18 mouse cellular contexts compared by ENCODE assay signal in genomic region chr9:59116561-59116960, GRCm38 (mm10).
DNase-seq lines count a peak whose midpoint lies in the region; ATAC-seq and TF ChIP-seq lines count a peak whose summit lies in the region.
"Had no signal": no experiment of that assay in that cellular context is flagged by ENCODE, and none has a peak within 500 bp of the region (broad histone marks: within the 10 kb centered on the region; RNA-seq: fewer than 3 reads in every experiment).

No protein-coding gene starts in this region.

- intact Hi-C loops in heart, postnatal 14 days (cut with DNase I): no loop called here

- no peak for TF ChIP-seq CTCF in cerebellum, adult 2 months (IDR thresholded peaks at IDR 0.05; ENCODE audit: borderline replicate concordance, insufficient read depth, low read depth, low read length)

- 41% methylated on average over 2 of the region's 2 CpGs for WGBS in heart, embryonic 11.5 days (ENCODE audit: insufficient replicate concordance)
- WGBS in limb, embryonic 14.5 days: 24% methylated on average over 2 of the region's 2 CpGs
- 82% methylated on average over 2 of the region's 2 CpGs for WGBS in limb, embryonic 10.5 days
- WGBS in cerebellum, adult 2 months: 52% methylated on average over 2 of the region's 2 CpGs
- 42% methylated on average over 2 of the region's 2 CpGs for WGBS in midbrain, embryonic 16.5 days

- no peak overlapping the region for H3K9ac ChIP-seq in heart, embryonic 11.5 days (ENCODE audit: low read depth, low read length)
- no peak overlapping the region for H3K9ac ChIP-seq in limb, embryonic 14.5 days (ENCODE audit: low read depth, low read length, severe bottlenecking)
- H3K9ac ChIP-seq in midbrain, embryonic 16.5 days (ENCODE audit: low read depth, low read length): no peak overlapping the region
- H3K9ac ChIP-seq: embryonic facial prominence, embryonic 12.5 days; hindbrain, embryonic 14.5 days; liver, embryonic 15.5 days; neural tube, embryonic 15.5 days had no signal

- H3K9me3 ChIP-seq in heart, embryonic 11.5 days (replicated peaks; ENCODE audit: control insufficient read depth, low read length): no peaks in the 10 kb centered on the region
- H3K9me3 ChIP-seq in limb, embryonic 14.5 days (ENCODE audit: control insufficient read depth, low read length): no peaks in the 10 kb centered on the region
- H3K9me3 ChIP-seq in limb, embryonic 10.5 days (replicated peaks): no peaks in the 10 kb centered on the region
- no peaks in the 10 kb centered on the region for H3K9me3 ChIP-seq in midbrain, embryonic 16.5 days (replicated peaks; ENCODE audit: control insufficient read depth, low read length, poor library complexity, severe bottlenecking)
- H3K9me3 ChIP-seq: embryonic facial prominence, embryonic 12.5 days; forebrain, embryonic 10.5 days; liver, embryonic 15.5 days; neural tube, embryonic 15.5 days had no signal

- ATAC-seq in heart, embryonic 11.5 days (replicated peaks; ENCODE audit: insufficient number of reproducible peaks, low FRiP score, low TSS enrichment): no peak
- ATAC-seq in limb, embryonic 14.5 days (ENCODE audit: low FRiP score, low read depth): no peak
- no peak for ATAC-seq in midbrain, embryonic 16.5 days
- ATAC-seq: intestine, postnatal 0 days had no signal

- H3K4me3 ChIP-seq in heart, embryonic 11.5 days (ENCODE audit: low read depth, low read length): no peak overlapping the region
- no peak overlapping the region for H3K4me3 ChIP-seq in limb, embryonic 14.5 days (replicated peaks; ENCODE audit: low read length)
- H3K4me3 ChIP-seq in limb, embryonic 10.5 days: no peak overlapping the region
- H3K4me3 ChIP-seq in cerebellum, adult 2 months (replicated peaks; ENCODE audit: insufficient read depth, low read depth, low read length): no peak overlapping the region
- no peak overlapping the region for H3K4me3 ChIP-seq in midbrain, embryonic 16.5 days (ENCODE audit: low read depth, low read length)
- H3K4me3 ChIP-seq: embryonic facial prominence, embryonic 12.5 days; forebrain, embryonic 10.5 days; layer of hippocampus, adult 2 months; liver, embryonic 15.5 days; neural tube, embryonic 15.5 days had no signal

- no peaks in the 10 kb centered on the region for H3K4me1 ChIP-seq in heart, embryonic 11.5 days (ENCODE audit: control insufficient read depth, insufficient read depth, low read length)
- no peaks in the 10 kb centered on the region for H3K4me1 ChIP-seq in limb, embryonic 14.5 days (ENCODE audit: control insufficient read depth, insufficient read depth, low read length)
- no peaks in the 10 kb centered on the region for H3K4me1 ChIP-seq in limb, embryonic 10.5 days
- no peaks in the 10 kb centered on the region for H3K4me1 ChIP-seq in cerebellum, adult 2 months (ENCODE audit: control insufficient read depth, insufficient read depth, low read length)
- H3K4me1 ChIP-seq in midbrain, embryonic 16.5 days (ENCODE audit: control insufficient read depth, insufficient read depth, low read length): 0 out of 2 replicates have a peak, but pooled peaks cover 2% of the 10 kb centered on the region
- H3K4me1 ChIP-seq: embryonic facial prominence, embryonic 12.5 days; liver, embryonic 15.5 days; neural tube, embryonic 15.5 days had no signal

- no peak for TF ChIP-seq POLR2A in limb, embryonic 14.5 days (IDR thresholded peaks at IDR 0.05; ENCODE audit: borderline replicate concordance, extremely low read depth, insufficient read depth, insufficient read length)
- no peak for TF ChIP-seq POLR2A in cerebellum, adult 2 months (IDR thresholded peaks at IDR 0.05; ENCODE audit: borderline replicate concordance, insufficient read depth, low read length)

- H3K27ac ChIP-seq in heart, embryonic 11.5 days (ENCODE audit: low read depth, low read length): no peak overlapping the region
- no peak overlapping the region for H3K27ac ChIP-seq in limb, embryonic 14.5 days (replicated peaks; ENCODE audit: low read depth, low read length)
- H3K27ac ChIP-seq in limb, embryonic 10.5 days: no peak overlapping the region
- no peak overlapping the region for H3K27ac ChIP-seq in cerebellum, adult 2 months (ENCODE audit: insufficient read depth, low read length)
- no peak overlapping the region for H3K27ac ChIP-seq in midbrain, embryonic 16.5 days (ENCODE audit: low read length)
- H3K27ac ChIP-seq: embryonic facial prominence, embryonic 12.5 days; forebrain, embryonic 10.5 days; hindbrain, embryonic 14.5 days; layer of hippocampus, adult 2 months; liver, embryonic 15.5 days; neural tube, embryonic 15.5 days had no signal

- H3K36me3 ChIP-seq in heart, embryonic 11.5 days (ENCODE audit: control insufficient read depth, insufficient read depth, low read length): no peaks in the 10 kb centered on the region
- no peaks in the 10 kb centered on the region for H3K36me3 ChIP-seq in limb, embryonic 14.5 days (ENCODE audit: control insufficient read depth, insufficient read depth, low read length)
- H3K36me3 ChIP-seq in limb, embryonic 10.5 days: no peaks in the 10 kb centered on the region
- no peaks in the 10 kb centered on the region for H3K36me3 ChIP-seq in midbrain, embryonic 16.5 days (ENCODE audit: control insufficient read depth, insufficient read depth, low read length)
- H3K36me3 ChIP-seq: embryonic facial prominence, embryonic 12.5 days; forebrain, embryonic 10.5 days; liver, embryonic 15.5 days; neural tube, embryonic 15.5 days had no signal

- H3K4me2 ChIP-seq in heart, embryonic 11.5 days: no peak overlapping the region
- no peak overlapping the region for H3K4me2 ChIP-seq in limb, embryonic 14.5 days (replicated peaks; ENCODE audit: low read depth, low read length, severe bottlenecking)
- H3K4me2 ChIP-seq in midbrain, embryonic 16.5 days (ENCODE audit: low read length): no peak overlapping the region
- H3K4me2 ChIP-seq: embryonic facial prominence, embryonic 12.5 days; hindbrain, embryonic 14.5 days; liver, embryonic 15.5 days; neural tube, embryonic 15.5 days had no signal

- no peaks in the 10 kb centered on the region for H3K27me3 ChIP-seq in heart, embryonic 11.5 days (ENCODE audit: control insufficient read depth, insufficient read depth, low read length)
- H3K27me3 ChIP-seq in limb, embryonic 14.5 days (ENCODE audit: control insufficient read depth, insufficient read depth, low read length): no peaks in the 10 kb centered on the region
- no peaks in the 10 kb centered on the region for H3K27me3 ChIP-seq in limb, embryonic 10.5 days (ENCODE audit: low read depth, poor library complexity, severe bottlenecking)
- H3K27me3 ChIP-seq in cerebellum, adult 2 months (ENCODE audit: control insufficient read depth, insufficient read depth, low read length): no peaks in the 10 kb centered on the region
- no peaks in the 10 kb centered on the region for H3K27me3 ChIP-seq in midbrain, embryonic 16.5 days (ENCODE audit: control insufficient read depth, insufficient read depth, low read depth, low read length)
- H3K27me3 ChIP-seq: embryonic facial prominence, embryonic 12.5 days; liver, embryonic 15.5 days; neural tube, embryonic 15.5 days had no signal

- peak; percentile 91 for DNase-seq in heart, adult 11 months
- DNase-seq in limb, embryonic 14.5 days (ENCODE audit: low spot score): peak; percentile 68
- DNase-seq in limb, embryonic 10.5 days (ENCODE audit: low spot score): no peak
- DNase-seq in heart, adult 9 months (ENCODE audit: low spot score in 2 of 2): peak; percentile 21 to 36
- peak; percentile 25 to 62 for DNase-seq in heart, postnatal 14 days
- DNase-seq in cerebellum, adult 2 months: no peak
- DNase-seq: adrenal gland, postnatal 25 days; cerebellum, postnatal 25 days; thymus, adult 18-20 months had no signal

Comparison
In these comparisons a context has a peak if more than half of its experiments do, and no peak if none do; other contexts are left out.
1. DNase-seq: peak in heart, adult 11 months (single experiment), limb, embryonic 14.5 days (single experiment), heart, adult 9 months (2 of 2) and heart, postnatal 14 days (2 of 2); none in limb, embryonic 10.5 days (single experiment) and cerebellum, adult 2 months (0 of 2).